Mouse (Mus musculus) cerebral cortex, adult 2 months (tissue): Measurements from ENCODE around the gene Tbx20.

Experiments used
- WGBS: fragments of 180-500 bp; shearing (Covaris S2); methylation state at CpG from one replicate; pipeline ENCODE4 v1.1.7; 2018; 5-methylcytosine and 5-hydroxymethylcytosine counted together

Tbx20 gene

DNA sequence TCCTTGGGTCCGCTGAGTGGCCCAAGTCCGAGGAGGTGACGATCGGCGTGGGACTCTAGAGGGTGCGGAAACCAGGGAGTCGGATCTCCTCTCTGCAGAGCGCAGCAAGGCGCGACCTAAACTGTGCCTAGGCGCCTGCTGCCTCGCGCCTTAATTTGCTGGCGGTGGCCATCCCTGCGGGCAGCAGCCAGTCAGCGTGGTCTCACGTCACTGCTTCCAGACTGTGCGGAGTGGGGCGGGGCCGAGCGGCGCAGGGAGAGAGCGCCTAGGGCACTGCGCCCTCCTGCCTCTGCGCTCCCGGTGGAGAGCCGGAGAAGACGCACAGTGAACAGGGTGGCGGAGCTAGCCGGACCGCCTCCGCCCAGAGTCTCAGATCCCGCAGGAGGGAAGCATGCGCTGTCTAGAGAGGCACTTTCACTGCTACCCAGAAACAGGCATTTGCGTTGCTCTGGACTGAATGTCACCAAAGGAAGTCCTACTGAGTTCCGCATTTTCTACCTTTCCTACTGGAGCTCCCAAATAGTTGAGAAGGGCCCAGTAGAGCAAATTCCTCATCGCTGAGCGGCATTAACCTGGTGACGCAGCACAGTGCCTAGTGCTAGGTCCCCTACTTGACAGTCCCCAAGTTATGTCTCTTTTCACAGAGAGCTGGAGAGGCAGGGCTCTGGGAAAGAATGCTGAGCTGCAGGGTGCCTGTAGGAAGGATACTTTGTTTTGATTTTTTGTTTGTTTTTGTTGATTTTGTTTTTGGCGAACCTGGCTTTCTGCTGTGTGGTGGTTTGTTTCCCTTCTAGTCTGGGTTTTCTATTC lies at the start of gene Tbx20:
Tbx20 (minus strand) TSS at position 144 of the 810 bp plus-strand sequence.
- 1% methylated on average over 40 of the region's 40 CpGs for WGBS

DNA sequence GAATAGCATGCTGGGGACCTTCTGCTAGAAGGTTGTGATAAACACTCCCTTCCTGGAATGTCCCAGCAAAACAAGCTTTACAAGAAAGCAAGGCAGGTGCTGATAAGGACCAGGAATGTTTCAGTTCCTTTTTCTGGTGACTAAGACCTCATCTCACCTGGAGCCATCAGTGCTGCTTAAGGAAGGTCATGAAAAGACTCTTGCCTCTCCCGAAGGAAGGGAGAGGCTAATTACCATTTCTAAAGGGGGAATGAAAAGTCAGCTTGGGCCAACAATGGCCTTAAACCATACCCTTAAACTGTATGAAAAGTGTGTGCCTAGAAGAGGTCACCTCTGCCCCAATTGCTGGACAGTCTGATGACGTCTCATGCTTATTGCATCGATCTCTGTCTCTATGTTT lies 44.4 kb upstream of the Tbx20 start:
- WGBS, result 80% methylated on average over 3 of the region's 3 CpGs

DNA sequence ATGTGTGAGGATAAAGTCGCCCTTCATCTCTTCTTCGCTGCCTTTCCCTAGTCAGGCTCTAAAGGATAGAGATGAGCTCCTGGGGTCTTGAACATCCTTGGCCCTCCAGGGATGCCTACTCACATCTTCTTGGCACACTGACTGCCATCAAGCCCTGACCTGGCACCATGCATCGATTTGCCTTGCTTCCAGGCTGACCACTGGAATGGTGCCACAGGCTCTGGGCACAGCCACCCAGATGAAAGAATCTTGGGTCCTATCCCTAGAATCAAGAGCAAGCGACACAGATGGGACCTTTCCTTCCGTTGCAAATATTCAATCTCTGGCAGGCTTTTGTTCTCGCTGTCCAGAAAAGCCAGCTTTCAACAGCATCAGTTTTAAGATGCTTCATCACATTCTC lies 38.4 kb upstream of the Tbx20 start:
- 81% methylated on average over 6 of the region's 6 CpGs for WGBS

DNA sequence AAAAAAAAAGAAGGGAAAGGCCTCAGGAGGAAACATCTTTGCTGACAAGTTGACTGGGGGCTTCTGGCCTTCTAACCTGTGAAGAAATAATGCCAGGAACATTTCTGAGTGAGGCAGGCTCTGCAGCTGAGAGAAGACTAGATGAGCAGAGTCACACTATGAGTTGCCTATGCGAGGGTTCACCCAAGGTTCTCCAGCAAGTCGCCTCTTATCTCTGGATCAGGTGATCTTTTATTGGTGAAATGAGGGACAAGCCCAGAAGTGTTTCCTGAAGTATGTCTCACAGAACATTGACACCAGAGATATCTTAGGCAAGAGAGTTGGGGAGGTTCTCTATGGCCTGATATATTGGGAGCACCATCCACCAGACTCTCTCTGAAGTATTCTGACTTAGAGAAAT lies 18.0 kb upstream of the Tbx20 start:
- WGBS, result 96% methylated on average over 2 of the region's 2 CpGs

GRCm38 (mm10) chr9:24789396-24789795 lies 15.3 kb upstream of the Tbx20 start:
- WGBS, result 55% methylated on average over 3 of the region's 3 CpGs

- 46% methylated on average over 3 of the region's 3 CpGs for WGBS
Measured at GRCm38 (mm10) chr9:24782338-24782737, 8.2 kb upstream of the Tbx20 start.

DNA sequence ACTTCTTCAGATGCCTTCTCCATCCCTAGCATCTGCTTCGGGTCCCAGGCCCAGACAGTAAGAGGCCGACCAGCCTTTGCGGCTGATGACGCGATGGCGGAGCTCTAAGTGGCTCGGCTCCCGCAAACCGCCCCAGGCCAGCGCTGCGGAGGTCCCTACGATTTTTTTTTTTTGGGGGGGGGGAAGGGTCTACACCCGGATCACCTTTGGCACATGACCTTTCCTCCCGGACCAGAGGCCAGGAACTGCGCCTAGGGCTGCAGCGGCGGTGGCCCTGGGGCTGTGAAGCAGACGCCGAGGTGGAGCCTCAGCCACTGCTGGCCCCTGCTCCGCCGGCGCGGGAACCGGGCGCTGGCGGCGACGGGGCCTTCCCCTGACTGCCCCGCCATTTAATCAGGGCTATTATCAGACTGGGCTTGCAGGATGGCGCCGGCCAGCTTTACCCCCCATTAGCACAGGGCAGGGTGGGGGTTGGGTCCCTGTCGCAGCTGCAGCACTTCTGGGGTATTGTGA lies 6.9 kb upstream of the Tbx20 start:
- WGBS, result under 1% methylated on average over 32 of the region's 32 CpGs

GRCm38 (mm10) chr9:24780391-24780928 lies 6.4 kb upstream of the Tbx20 start:
- WGBS, result 3% methylated on average over 18 of the region's 22 CpGs

DNA sequence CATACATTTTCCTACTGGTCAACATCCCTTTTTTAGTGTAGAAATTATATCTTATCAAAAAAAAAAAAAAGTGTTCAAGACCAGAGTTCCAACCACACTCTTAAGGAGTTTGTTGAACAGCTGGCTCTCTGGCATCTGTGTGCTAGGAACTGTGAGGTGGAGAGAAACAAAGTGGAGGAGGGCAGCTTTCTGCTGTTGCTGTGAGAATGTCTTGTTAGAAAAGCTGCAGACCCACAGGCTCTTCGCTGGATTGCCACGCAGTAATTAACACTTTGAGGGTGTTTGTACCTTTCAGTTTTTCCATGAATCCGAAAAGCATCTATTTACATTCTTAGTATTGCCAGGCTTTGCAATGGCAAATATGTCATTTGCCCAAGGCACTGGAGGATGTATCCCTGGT lies 5.9 kb upstream of the Tbx20 start:
- 13% methylated on average over 3 of the region's 3 CpGs for WGBS

DNA sequence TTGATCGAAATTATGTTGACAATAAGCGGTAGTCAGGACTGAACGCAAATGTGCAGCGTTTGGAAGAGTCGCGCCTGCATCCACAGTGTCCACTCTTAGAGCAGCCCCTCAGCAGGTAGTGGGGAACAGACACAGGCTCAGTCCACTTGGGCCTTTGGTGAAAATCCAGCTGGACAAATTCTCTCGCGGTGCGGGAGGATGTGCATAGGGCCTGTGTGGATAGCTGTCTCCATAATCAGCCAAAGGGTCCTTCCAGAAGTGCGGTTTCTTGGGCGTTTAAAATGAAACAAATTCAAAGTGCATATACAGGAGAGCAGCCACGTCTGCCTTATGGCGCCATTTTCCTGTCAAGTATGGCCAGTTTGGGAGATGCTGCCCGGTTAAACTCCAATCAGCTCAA lies 4.5 kb upstream of the Tbx20 start:
- WGBS, result 6% methylated on average over 14 of the region's 14 CpGs

- WGBS, result 3% methylated on average over 14 of the region's 14 CpGs
Measured at GRCm38 (mm10) chr9:24777961-24778360, 3.9 kb upstream of the Tbx20 start.

GRCm38 (mm10) chr9:24777176-24777895 lies 3.2 kb upstream of the Tbx20 start:
- WGBS, result 2% methylated on average over 37 of the region's 37 CpGs

DNA sequence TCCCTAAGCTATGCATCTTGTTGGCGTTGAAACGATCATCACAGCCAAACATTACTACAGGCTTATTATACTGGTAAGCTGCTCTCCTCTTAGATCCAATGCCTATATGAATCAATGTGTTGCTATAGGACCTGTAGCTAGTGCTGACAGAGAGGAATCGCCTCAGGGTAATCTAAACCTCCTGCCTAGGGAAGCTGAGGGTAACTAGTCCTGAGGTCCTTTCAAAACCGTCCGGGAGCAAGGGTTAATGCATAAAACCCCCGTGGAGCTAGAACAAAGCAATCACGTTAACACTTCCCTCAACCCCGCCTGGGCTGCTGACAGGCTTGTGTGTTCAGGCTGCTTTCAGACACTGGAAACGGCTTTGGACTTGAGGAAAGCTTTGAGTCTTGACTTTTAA lies 2.4 kb upstream of the Tbx20 start:
- 2% methylated on average over 9 of the region's 9 CpGs for WGBS

DNA sequence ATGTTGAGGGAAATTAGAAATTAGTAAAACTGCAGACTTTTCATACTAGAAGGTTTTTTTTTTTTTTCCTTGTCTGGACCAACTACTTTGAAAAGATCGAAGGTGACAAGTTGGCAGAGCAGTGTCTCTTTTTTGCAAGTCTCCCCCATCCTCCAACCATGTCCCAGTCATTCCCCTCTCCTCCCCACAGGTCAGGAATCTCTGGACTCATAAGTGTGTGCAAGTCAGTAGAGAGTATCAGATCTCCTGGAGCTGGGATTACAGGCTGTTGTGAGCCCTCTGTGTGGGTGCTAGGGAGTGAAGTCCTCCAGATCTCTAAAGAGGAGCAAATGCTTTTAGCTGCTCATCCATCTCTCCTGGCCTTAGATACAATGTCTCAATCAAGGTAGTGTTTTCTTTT lies 1.5 kb upstream of the Tbx20 start:
- 18% methylated on average over 1 of the region's 1 CpGs for WGBS

- WGBS, result 2% methylated on average over 9 of the region's 9 CpGs
Measured at GRCm38 (mm10) chr9:24775001-24775400, 898 bp upstream of the Tbx20 start.

DNA sequence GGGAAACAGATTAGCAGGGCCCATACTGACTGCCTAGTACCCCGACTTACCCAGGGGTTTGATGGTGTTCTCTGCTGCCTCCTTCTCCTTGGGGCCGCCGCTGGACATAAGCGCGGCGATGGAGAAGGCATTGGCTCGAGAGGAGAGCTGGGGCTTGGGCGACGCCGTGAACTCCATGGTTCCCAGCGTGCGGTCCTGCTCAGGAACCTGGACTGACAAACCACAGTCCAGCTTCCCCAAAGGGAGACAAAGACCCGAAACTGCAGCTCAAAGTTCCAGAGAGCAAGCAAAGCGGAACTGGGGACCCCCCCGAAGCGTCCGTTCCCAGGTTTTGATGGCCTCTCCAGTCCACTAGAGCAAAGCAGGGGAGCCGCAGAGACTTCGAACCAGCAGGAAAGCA lies 434 bp downstream of the Tbx20 start:
- WGBS, result 4% methylated on average over 19 of the region's 19 CpGs

- WGBS, result 8% methylated on average over 9 of the region's 9 CpGs
Measured at GRCm38 (mm10) chr9:24773171-24773570, 932 bp downstream of the Tbx20 start.

- 11% methylated on average over 9 of the region's 9 CpGs for WGBS
Measured at GRCm38 (mm10) chr9:24772431-24773120, 1.5 kb downstream of the Tbx20 start.

- 17% methylated on average over 4 of the region's 4 CpGs for WGBS
Measured at GRCm38 (mm10) chr9:24771713-24772112, 2.4 kb downstream of the Tbx20 start.

DNA sequence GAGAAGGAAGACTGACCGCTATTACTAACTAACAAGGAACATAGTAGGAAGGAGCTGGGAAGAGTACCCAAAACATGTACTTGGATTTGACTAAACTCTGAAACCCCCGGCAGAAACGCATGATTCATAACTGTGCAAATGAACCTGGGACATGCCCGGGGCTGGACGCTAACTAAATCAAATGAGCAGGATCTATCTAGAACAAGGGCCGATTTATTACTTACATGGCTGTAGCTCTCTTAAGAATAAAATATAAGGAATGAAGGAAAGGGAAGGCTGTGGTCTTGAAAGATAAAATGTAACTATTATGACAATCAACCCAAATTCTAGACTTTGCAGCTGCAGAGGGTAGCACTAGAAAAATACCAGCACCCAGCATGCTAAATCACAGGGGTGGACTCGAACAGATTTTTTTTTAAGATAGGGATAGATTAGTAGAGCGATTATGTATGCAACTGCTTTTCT lies 3.1 kb downstream of the Tbx20 start:
- 6% methylated on average over 8 of the region's 8 CpGs for WGBS

DNA sequence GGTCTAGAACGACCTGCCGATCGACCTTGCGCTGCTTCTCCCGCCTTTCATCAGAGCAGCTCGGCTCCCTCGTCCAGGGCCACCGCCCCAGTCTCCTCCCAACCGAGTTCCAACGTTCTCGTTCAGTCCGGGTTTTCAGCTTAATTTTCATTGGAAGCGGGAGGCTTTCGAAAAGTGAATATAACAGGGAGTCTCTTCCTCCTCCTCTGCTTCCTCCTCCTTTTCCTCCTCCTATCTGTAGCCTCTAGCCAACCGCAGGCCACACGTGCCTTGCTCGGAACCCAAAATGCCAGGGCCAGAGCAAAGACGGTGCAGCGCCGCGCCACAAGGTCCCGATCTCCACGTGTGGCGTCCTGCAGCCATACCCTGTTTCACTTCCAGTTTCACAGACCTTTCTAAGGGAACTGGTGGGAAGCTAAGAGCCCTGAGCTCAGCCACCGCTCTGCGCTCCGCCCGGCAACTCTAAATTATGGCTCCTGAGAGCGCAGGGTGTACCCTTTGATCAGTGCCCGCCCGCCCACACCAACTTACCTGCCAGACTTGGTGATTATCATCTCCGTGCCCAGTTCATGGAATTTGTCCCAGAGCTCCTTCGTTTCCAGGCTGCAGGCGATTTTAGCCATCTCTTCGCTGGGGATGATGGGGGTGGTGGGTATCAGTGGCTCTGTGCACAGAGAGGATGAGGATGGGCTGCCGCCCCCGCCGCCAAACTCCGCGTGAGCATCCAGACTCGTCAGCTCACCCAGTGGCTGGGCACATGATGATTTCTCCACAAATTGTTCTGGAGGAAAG lies 3.8 kb downstream of the Tbx20 start:
- WGBS, result 2% methylated on average over 41 of the region's 41 CpGs
